Mouse (Mus musculus): Measurements from ENCODE around the gene Skp1a.

Gene Skp1a

GRCm38 (mm10) chr11:52255077-52255476 lies 23.3 kb downstream of the Skp1a start:
- 92% methylated on average over 8 of the region's 8 CpGs for WGBS

DNA sequence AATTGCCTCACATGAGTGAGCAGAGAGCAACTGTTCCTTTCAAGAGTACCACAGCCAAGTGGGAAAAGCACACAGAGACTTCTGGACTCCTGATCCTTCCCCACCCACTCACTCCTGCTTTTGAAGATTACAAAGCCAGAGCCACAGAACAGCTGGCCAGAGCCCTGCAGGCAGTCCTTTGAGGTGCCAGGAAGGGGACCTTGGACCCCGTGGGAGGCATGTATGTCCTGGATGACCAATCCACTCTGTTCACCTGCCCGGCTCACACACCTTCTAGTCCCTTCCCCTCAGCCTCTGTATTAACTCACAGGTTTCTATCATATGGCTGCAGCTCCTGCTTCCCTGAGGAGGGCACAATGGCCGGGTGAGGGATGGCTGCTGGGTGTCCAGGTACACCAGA lies 25.6 kb downstream of the Skp1a start:
- WGBS = 86% methylated on average over 3 of the region's 3 CpGs

- WGBS = 89% methylated on average over 5 of the region's 5 CpGs
These were observed 26.9 kb downstream of the Skp1a start for GRCm38 (mm10) chr11:52258711-52259110.

GRCm38 (mm10) chr11:52260878-52261277 lies 29.1 kb downstream of the Skp1a start:
- WGBS = 81% methylated on average over 4 of the region's 4 CpGs

DNA sequence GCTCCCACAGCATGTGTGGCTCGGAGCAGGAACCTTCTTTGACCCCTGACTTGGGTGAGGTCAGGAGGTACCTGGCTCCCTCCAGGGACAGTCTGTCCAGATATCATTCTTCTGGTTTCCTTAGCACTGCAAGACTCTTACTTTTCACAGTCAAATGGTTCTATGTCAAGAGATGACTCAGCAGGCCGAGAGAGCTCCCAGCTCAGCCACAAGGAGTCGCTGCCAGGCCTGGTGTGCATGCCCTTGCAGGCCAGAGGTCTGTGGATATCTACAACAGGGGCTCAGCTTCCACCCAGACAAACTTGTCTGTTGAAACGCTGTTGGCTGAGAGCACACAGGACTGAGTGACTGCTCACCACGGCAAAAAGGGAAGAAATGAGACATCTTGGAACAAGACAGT lies 30.1 kb downstream of the Skp1a start:
- 66% methylated on average over 5 of the region's 5 CpGs for whole genome bisulfite sequencing

DNA sequence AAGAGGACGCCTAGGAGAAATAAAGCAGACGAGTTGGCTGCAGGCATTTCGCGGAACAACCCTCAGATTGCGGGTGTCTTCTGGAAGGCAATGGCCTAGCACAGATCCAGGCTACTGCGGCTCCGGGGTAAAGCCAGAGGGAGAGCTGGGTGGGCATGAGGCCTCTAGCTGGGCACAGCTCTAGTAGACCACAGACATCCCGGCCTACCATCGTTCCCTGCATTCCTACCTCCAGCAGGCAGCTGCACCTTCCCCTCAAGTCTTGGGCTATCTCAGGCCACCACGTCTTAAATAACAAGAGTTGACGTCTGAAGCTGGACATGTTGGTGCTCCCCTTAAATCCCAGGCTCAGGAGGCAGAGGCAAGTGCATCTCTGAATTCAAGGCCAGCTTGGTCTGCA lies 30.5 kb downstream of the Skp1a start:
- 94% methylated on average over 11 of the region's 11 CpGs for WGBS

- 83% methylated on average over 7 of the region's 7 CpGs for WGBS
These were observed 33.1 kb downstream of the Skp1a start for GRCm38 (mm10) chr11:52264871-52265270.

DNA sequence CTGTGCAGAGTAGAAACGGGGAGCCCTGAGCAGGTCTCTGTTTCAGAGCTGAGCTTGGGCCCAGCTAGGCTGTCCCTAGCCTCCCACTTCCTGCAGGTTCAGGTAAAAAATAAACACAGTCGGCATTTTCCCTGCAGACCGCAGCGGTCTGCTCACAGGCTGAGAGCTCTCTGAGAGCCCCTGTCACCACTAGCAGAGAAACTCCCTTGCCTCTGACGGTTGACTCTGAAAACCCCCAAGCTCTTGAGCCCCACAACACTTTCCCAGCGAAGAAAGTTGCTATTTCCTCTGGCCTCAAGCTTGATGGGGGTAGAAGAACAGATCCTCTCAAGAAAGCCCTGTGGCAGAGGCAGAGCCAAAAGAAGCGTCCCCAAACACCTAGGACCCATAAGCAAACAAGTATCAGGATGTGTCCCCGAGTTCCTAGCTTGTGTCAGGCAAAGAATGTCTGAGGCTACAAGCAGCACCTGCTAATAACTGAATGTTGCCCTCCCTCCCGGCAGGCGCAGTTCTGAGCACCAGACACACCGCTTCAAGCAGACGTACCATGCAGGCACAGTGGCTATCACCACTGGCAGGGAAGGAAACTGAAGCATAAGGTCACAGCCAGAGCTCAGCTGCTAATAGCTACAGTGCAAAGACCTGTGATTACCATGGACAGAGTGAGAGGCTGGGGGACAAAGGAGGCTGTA lies 34.0 kb downstream of the Skp1a start:
- 78% methylated on average over 12 of the region's 12 CpGs for WGBS

DNA sequence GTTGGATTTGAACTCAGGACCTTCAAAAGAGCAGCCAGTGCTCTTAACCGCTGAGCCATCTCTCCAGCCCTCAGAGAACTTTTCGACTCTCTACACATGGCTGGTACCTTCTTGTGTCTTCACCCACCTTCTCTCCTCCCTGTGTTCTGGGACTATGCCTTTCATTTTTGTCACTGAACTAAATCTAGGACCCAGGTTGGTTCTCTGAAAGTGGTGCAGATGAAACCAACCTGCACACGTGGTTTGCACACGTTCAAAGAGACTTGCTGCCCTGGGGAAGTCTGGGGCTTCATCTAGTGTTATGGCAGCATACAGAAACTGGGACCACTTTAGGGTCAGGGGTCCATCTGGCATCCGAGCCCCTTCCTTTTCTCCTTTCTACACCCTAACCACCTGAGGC lies 35.5 kb downstream of the Skp1a start:
- 86% methylated on average over 5 of the region's 5 CpGs for WGBS

DNA sequence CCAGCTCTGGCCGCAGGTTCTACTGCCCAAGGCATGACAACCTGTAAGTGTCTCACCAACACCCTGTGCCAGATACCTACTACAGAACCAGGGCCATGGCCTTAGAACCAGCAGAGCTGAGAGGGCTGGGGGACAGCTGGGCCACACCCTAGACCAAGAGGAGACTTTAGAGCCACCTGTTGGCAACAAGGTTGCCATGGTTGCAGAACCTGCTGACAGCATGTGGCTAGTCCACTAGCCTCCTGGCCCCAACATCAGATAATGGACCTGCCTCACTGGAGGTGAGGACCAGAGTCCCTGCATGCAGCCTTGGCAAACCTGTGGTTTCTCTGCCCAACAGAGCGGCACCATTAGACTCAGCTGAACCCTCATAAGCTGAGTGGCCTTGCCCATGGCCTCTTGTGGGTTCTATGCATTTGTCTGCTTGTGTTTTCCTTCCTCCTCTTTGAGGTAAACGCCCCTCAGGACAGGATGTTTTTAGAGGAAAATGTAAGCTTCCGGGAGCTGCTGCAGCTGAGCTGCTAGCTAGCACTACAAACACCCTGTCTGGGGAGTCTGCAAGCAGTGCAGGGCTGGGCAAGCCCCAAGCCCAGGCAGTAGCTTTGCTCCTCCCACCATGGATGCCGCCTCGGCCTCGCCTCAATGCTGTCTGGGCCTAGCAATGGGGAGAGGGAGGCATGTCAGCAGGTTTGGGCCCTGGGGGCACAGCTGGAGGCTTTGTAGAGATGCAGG lies 36.5 kb downstream of the Skp1a start:
- WGBS = 82% methylated on average over 7 of the region's 7 CpGs

GRCm38 (mm10) chr11:52269841-52270240 lies 38.0 kb downstream of the Skp1a start:
- 59% methylated on average over 6 of the region's 6 CpGs for WGBS

- WGBS = 79% methylated on average over 8 of the region's 8 CpGs
These were observed 40.1 kb downstream of the Skp1a start for GRCm38 (mm10) chr11:52271765-52272495.

- WGBS = 62% methylated on average over 6 of the region's 6 CpGs
These were observed 40.8 kb downstream of the Skp1a start for GRCm38 (mm10) chr11:52272619-52273018.

DNA sequence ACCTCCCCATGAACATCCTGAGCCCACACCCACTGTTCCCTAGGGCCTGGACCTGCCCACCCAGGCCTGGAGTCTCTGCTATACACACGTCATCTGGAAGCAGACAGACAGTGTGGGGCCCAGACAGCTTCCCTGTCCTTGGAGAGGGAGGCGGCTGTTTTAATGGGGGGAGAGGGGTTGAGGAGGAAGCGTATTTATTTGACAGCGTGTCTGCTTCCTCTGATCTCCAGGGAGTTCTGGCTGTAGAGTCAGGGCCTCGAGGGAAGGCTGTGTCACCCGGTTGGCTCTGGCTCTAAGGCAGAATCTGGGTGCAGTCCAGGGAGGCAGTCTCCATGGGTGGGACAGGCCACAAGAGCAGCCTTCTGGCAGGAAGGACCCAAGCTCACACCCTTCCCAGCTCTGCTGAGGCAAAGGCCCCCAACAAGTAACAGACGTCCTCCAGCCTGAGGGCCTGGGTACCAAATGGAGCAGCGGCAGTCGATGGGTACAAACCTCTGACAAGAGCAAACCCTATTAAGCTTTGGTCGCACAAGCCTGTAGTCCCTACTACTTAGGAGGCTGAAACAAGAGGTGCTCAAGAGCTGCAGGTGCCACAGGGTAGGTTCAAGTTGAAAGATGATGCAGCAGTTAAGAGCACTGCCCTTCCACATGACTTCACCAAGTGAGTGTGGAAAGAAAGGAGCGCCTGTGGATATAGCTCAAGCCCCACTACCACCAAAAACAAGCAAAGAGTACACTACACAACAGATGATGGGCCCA lies 41.6 kb downstream of the Skp1a start:
- 74% methylated on average over 11 of the region's 11 CpGs for WGBS

- 89% methylated on average over 4 of the region's 4 CpGs for WGBS
These were observed 42.1 kb downstream of the Skp1a start for GRCm38 (mm10) chr11:52273942-52274330.

GRCm38 (mm10) chr11:52274456-52275112 lies 42.8 kb downstream of the Skp1a start:
- 77% methylated on average over 20 of the region's 20 CpGs for WGBS

DNA sequence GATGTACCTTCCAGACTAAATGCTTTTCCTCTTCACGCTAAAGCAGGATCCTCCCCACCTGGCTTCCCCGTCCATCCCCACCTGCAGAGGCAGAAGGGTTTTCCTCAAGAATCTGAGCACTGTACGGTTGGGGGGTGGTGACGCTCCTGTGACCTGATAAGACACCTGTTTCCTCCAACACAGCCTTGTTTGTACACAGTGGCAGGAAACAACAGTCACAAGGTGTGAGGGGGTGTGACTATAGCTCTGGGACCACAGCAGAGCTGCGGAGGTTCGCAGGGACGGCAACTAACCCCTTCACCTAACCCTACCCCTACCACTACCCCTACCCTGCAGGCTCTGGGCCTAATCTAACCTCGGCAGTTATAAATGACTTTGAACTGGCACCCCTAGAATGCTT lies 43.6 kb downstream of the Skp1a start:
- whole genome bisulfite sequencing = 83% methylated on average over 8 of the region's 8 CpGs

DNA sequence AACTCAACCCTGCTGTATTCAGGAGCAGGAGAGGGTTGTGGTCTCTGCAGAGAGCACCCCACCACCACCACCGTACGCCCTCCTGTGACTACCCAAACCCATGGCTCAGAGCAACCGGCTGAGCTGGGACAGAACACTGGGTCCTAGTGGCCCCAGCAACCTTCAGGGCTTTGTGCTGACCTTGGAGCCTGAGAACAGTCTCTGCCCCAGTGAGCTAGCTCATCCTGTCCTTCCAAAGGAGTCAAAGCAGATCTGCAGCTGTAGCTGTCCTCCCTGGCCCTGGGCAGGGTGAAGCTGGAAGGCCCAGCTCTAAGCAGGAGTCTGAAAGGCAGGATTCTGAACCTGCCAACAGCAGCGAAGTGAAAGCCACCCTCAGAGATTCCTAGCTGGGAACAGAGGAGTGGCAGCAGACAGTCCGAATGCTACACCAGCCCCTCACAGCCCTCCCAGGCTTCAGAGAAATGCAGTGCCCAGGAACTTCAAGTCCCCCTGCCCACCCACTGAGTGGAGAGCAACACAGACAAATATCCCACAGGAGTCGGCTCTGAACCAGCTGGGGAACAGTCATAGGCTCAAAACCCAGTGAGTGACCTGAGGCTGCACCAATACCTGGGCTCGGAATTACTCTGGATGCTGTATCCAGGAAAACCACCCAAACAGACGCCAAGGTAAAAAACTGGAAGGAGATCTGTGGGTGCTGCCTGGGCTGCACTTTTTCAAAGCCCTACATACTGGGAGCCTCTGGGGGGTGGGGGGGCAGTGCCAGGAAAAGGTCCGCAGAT lies 44.2 kb downstream of the Skp1a start:
- WGBS = 70% methylated on average over 9 of the region's 9 CpGs

- 95% methylated on average over 8 of the region's 8 CpGs for WGBS
These were observed 45.2 kb downstream of the Skp1a start for GRCm38 (mm10) chr11:52276961-52277391.

DNA sequence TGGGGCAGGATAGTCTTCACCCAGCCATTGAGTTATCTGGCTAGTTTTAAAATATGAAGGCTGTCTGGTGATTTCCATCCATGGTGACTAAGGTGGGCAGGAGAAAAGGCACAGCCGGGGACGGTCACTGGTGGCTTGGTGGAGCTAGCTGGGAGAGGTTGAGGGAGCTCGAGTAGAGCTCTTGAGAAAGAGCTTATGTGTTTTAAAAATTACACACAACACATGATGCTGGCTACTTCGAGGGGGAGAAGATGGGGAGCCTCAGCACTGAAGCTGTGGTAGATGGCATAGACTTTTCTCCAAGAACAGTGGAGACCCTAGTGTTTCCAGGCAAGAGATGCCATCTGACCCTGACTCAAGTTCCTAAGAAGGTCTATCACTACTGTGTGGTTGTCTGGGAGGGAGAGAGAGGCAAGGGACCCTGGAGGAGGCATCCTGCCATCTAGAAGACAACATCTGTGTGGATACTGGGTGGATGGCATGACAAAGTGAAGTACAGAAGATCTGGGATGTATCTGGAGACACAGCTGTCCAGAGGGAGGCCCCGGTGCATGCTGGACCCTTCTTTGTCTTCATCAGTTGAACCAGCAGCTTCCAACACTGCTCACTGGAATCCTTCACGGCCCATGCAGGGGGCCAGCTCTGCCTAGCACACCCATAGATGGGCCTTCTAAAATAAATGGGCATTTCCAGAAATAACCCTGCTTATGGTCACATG lies 45.8 kb downstream of the Skp1a start:
- 90% methylated on average over 6 of the region's 6 CpGs for WGBS
